Mouse (Mus musculus) limb, embryonic 13.5 days (tissue): ENCODE measurements around the gene Rab44. TPM values are rescaled to one million over a fixed set of nuclear protein-coding genes. Genes with fewer than 3 reads are reported as not detected.

Experiments
- ATAC-seq: fragments of 200-750 bp; cut with Nextera tagmentation; 2 replicates; pipeline ENCODE4 v1.8.0; 2017; ENCODE audit warnings: low read depth, moderate number of reproducible peaks, moderate TSS enrichment; ENCODE audit not compliant: low FRiP score
- H3K27ac ChIP-seq: fragments of 300-500 bp; sonication (generic); 2 replicates; pipeline ENCODE4 v1.5.1; 2015; ENCODE audit warnings: inconsistent platforms, mild to moderate bottlenecking, moderate library complexity
- H3K27me3 ChIP-seq: fragments of 300-500 bp; sonication (generic); 2 replicates; pipeline ENCODE4 v1.6.1; 2015; ENCODE audit warnings: mild to moderate bottlenecking, inconsistent platforms
- H3K36me3 ChIP-seq: fragments of 300-500 bp; sonication (generic); 2 replicates; pipeline ENCODE4 v1.6.1; 2015; ENCODE audit warnings: inconsistent platforms, mild to moderate bottlenecking, moderate library complexity
- H3K4me1 ChIP-seq: fragments of 300-500 bp; sonication (generic); 2 replicates; pipeline ENCODE4 v1.6.1; 2015; ENCODE audit warnings: inconsistent platforms
- H3K4me2 ChIP-seq: fragments of 300-500 bp; sonication (generic); replicated peaks from 2 replicates; pipeline ENCODE4 v1.6.1; 2015; ENCODE audit warnings: inconsistent platforms, mild to moderate bottlenecking, moderate library complexity
- H3K4me3 ChIP-seq: fragments of 300-500 bp; sonication (generic); 2 replicates; pipeline ENCODE4 v1.5.1; 2015; ENCODE audit warnings: moderate library complexity, mild to moderate bottlenecking, inconsistent platforms
- H3K9ac ChIP-seq: fragments of 300-500 bp; sonication (generic); 2 replicates; pipeline ENCODE4 v1.6.1; 2015; ENCODE audit warnings: mild to moderate bottlenecking, inconsistent platforms
- H3K9me3 ChIP-seq: fragments of 300-500 bp; sonication (generic); 2 replicates; pipeline ENCODE4 v1.6.1; 2016; ENCODE audit warnings: inconsistent platforms
- WGBS: fragments of 180-500 bp; shearing (Covaris S2); methylation state at CpG from one replicate; pipeline ENCODE4 v1.1.7; 2015; 5-methylcytosine and 5-hydroxymethylcytosine counted together
- polyA plus RNA-seq: library from polyadenylated mRNA; unstranded; fragments of >200 nt; fragmentation: Nextera tagmentation; extraction: Ambion mirVana; gene quantifications from 2 replicates; pipeline ENCODE4 v1.2.1, GENCODE M21; 2015

The Rab44 gene
- polyA plus RNA-seq, 1 experiment from 2014 or later = 0.80 TPM

- Histone ChIP-seq H3K9me3 (no peaks in the 10 kb centered on the region), H3K4me2 (no peak overlapping the region), H3K9ac (no peak overlapping the region), H3K27me3 (no peaks in the 10 kb centered on the region), H3K36me3 (no peaks in the 10 kb centered on the region), H3K27ac (no peak overlapping the region), H3K4me1 (peaks cover 14% of the 10 kb centered on the region), H3K4me3 (no peak overlapping the region)
- WGBS = 47% methylated on average over 4 of the region's 4 CpGs
- ATAC-seq = no peak
Observed at GRCm38 (mm10) chr17:29195579-29195978, 81.6 kb downstream of the Rab44 start.

Other genes with a start within 250 kb of the Rab44 start
- gene 4930539E08Rik, start 198.8 kb upstream of the Rab44 start, polyA plus RNA-seq = 0.27 and 0.36 TPM in 2 replicates
- gene Pxt1, start 170.3 kb upstream of the Rab44 start, polyA plus RNA-seq = not detected in 2 replicates
- 105 and 120 TPM in 2 replicates for gene Kctd20, start 162.2 kb upstream of the Rab44 start, polyA plus RNA-seq
- 119 and 120 TPM in 2 replicates for gene Stk38, start 106.2 kb upstream of the Rab44 start, polyA plus RNA-seq
- 694 and 714 TPM in 2 replicates for gene Srsf3, start 81.5 kb upstream of the Rab44 start, polyA plus RNA-seq
- gene Cdkn1a, start 23.2 kb upstream of the Rab44 start, polyA plus RNA-seq = 91.0 and 92.1 TPM in 2 replicates
- 10.4 and 12.7 TPM in 2 replicates for gene Cpne5, start 124.0 kb downstream of the Rab44 start, polyA plus RNA-seq
- 155 and 162 TPM in 2 replicates for gene Ppil1, start 150.0 kb downstream of the Rab44 start, polyA plus RNA-seq
- 65.1 and 69.7 TPM in 2 replicates for gene BC004004, start 154.6 kb downstream of the Rab44 start, polyA plus RNA-seq
- 0.45 and 0.46 TPM in 2 replicates for gene Pi16, start 203.5 kb downstream of the Rab44 start, polyA plus RNA-seq
- gene Mtch1, start 233.8 kb downstream of the Rab44 start, polyA plus RNA-seq = 328 and 333 TPM in 2 replicates
- 4.3 and 6.7 TPM in 2 replicates for gene Fgd2, start 246.8 kb downstream of the Rab44 start, polyA plus RNA-seq